Mouse (Mus musculus) embryonic fibroblast, embryonic 13.5 days (primary cell): ENCODE measurements around the gene Scrn2. TPM values are rescaled to one million over a fixed set of nuclear protein-coding genes. Genes with fewer than 3 reads are reported as not detected.

Source experiments
- H3K27ac ChIP-seq: 2 replicates; pipeline ENCODE4 v1.5.1; 2012; ENCODE audit warnings: low read length, control low read depth, inconsistent platforms; ENCODE audit not compliant: insufficient read depth
- H3K4me1 ChIP-seq: 2 replicates; pipeline ENCODE4 v1.6.1; 2011; ENCODE audit warnings: low read length; ENCODE audit not compliant: control insufficient read depth, insufficient read depth
- H3K4me3 ChIP-seq: 2 replicates; pipeline ENCODE4 v1.5.1; 2011; ENCODE audit warnings: mild to moderate bottlenecking, control low read depth, low read length; ENCODE audit not compliant: insufficient read depth
- CTCF ChIP-seq: IDR thresholded peaks from 2 replicates; pipeline ENCODE4 v1.5.1; 2011; ENCODE audit warnings: mild to moderate bottlenecking, control low read depth, low read length, moderate library complexity, borderline replicate concordance; ENCODE audit not compliant: insufficient read depth
- POLR2A ChIP-seq: IDR thresholded peaks from 2 replicates; pipeline ENCODE4 v1.6.1; 2011; ENCODE audit warnings: low read depth, mild to moderate bottlenecking, control low read depth, low read length, moderate library complexity
- polyA plus RNA-seq: library from polyadenylated mRNA; stranded (reverse); fragments of >200 nt; gene quantifications from 2 replicates; pipeline ENCODE4 v1.2.4, GENCODE M21; 2011; ENCODE audit warnings: low read depth; ENCODE audit not compliant: missing spikeins, insufficient read length

The Scrn2 gene
- polyA plus RNA-seq, 1 experiment = 9.7 TPM

DNA sequence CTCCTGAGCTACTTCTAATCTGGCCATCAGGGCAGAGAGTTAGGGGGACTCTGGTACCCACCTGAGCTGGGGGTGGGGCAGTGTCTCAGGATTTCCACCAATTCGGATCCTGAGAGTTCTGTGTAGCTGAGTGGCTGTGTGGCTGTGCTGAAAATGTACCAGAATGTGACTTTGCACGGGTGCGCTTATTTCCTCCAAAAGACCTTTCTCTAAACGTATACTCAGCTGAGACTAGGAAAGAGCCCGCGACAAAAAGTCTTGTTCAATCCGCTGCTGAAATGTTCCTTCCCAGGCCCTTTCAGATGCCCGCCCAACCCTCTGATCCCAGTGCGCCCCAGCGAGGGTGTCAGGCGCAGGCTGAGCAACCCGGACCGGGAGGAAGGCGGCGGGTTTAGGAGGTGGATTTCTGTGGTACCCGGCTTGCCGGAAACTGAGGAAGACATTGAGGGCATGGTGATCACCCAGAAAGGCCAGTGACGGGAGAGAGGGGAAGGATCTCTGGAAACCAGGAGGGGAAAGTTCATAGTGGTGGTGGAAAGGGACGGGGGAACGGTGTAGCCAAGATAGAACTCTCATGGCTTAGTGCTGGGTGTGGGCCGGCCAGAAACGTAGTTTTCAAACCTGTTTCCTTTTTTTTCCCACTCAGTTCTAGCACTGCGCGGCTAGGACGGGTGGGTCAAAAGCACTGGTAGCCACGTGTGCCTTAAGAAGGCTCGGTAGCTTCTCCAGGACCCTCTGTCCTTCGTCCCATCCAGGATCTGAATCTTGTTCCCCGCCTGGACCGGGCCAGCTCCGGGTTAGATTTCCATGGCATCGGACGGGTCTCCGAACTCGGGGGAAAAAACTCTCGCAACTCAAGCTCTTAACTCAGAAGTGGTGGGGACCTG is 11.8 kb upstream of the Scrn2 start:
- Histone ChIP-seq H3K4me3 (no peak overlapping the region), H3K27ac (no peak overlapping the region), H3K4me1 (no peaks in the 10 kb centered on the region)
- TF ChIP-seq POLR2A = no peak
- TF ChIP-seq CTCF = no peak

DNA sequence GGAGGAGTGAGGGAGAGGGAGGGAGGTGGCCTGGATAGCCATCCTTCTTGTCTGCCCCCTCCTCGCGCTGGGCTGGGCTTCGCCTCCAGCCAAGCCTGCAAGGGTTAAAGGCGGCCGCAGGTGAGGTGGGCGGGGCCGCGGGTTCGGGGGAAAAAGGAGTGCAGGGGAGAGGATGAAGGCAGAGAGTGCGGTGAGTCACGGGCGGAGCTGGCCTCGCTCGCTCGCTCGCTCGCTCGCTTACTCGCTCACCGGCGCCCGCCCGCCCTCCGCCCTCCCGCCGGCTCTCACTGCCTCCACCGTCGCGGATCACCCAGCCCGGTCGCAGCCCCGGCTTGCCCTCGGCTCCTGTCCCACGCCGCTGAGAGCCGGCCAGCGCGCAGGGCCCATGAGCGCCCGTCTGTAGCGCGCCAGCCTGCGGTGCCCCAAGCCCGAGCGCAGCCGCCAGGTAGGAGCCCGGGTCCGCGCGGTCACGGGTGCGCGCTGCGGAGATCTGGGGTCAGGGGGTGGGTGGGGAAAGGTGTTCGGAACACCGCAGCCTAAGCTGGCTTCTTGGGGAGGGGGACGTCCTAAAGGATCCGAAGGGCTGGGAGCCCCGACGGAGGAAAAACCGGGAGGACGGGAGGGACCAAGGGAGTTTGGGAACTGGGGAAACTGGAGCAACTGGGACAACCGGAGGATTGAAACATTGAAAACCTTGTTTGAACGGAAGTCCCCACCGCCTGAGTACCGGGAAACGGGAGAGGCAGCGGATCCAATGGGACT is 11.0 kb upstream of the Scrn2 start:
- Histone ChIP-seq H3K4me1 (no peaks in the 10 kb centered on the region), H3K27ac (no peak overlapping the region), H3K4me3 (peak overlapping the region; percentile 4; the same call in 1 of the 2 replicates)
- TF ChIP-seq POLR2A (no peak), CTCF (no peak)

DNA sequence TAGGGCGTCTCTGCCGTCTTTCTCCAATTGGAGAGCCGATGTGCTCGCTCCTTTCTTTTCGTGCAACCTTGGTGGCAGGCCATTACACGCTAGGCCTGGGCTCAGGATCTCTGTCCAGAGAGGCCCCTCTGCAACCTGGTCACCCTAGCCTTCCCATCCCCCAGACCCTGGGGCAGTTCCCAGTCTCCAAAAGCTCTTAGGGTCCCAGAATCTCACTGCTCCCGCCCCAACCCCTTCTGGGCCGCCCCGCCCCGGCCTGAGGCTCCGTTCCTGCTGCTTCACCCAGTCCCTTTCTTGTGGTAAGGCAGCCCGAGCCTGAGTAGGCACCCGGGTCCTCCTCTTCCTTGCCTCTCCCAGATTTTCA is 10.4 kb upstream of the Scrn2 start:
- TF ChIP-seq POLR2A (no peak), CTCF (no peak)
- H3K4me1 ChIP-seq = no peaks in the 10 kb centered on the region
- no peak overlapping the region for H3K4me3 ChIP-seq
- H3K27ac ChIP-seq = no peak overlapping the region

DNA sequence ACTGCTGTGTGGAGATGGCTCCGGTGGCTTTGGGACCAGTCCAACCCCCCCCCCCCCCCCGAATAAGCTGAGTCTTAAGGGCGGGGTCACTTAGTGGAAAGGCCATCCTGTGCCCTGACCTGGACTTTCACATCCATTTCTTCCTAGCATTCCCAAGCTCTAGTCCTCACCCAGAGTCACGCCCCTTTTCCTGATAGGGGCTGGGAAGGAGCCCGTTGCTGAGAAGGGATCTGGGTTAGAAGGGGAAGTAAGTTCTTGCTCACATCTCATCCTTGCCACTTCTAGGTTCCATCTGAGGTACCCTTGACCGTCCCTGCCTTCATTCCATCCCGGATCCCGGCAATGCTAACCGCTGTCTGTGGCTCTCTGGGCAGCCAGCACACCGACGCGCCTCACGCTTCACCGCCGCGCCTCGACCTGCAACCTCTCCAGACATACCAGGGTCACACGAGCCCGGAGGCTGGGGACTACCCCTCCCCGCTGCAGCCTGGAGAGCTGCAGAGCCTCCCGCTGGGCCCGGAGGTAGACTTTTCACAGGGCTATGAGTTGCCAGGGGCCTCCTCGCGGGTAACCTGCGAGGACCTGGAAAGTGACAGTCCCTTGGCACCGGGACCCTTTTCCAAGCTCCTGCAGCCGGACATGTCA is 8.5 kb upstream of the Scrn2 start:
- TF ChIP-seq POLR2A (no peak), CTCF (no peak)
- H3K4me3 ChIP-seq = no peak overlapping the region
- H3K4me1 ChIP-seq = peaks cover 5% of the 10 kb centered on the region; the same call in 1 of the 2 replicates
- no peak overlapping the region for H3K27ac ChIP-seq

DNA sequence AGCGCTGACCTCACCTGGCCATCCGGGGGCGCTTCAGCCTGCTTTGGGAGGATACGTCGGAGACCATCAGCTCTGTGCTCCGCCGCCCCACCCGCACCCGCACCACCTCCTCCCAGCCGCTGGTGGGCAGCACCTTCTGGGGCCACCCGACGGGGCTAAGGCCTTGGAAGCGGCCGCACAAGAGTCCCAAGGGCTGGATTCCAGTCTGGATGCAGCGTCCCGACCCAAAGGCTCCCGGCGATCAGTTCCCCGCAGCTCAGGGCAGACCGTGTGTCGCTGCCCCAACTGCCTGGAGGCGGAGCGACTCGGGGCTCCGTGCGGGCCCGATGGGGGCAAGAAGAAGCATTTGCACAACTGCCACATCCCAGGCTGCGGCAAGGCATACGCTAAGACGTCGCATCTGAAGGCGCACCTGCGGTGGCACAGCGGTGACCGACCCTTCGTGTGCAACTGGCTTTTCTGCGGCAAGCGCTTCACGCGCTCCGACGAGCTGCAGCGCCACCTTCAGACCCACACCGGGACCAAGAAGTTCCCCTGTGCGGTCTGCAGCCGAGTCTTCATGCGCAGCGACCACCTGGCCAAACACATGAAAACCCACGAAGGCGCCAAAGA is 7.8 kb upstream of the Scrn2 start:
- no peak for TF ChIP-seq POLR2A
- TF ChIP-seq CTCF = peak; percentile 65
- peaks cover 5% of the 10 kb centered on the region; the same call in 1 of the 2 replicates for H3K4me1 ChIP-seq
- H3K4me3 ChIP-seq = peak overlapping the region; percentile 50
- no peak overlapping the region for H3K27ac ChIP-seq

DNA sequence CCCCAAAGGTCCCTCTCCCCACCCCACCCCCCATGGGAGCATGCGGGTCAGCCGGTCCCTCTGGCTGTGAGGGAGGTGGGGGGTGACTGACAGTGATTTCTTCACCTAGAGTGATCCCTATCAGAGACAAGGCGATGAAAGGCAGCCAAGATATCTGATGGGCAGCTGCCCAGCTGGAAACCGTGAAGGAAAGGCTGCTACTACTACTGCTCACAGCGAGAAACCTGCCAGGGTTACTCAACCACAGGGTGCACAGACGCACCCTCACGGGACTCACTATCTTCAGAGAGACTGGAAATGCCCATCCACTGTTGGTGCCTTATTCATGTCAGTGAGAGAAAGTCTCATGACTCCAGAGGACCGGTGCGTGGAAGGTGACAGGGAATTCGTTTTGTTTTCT is 4.8 kb upstream of the Scrn2 start:
- Histone ChIP-seq H3K27ac (peak overlapping the region; percentile 99; the same call in 1 of the 2 replicates), H3K4me3 (no peak overlapping the region)
- no peak for TF ChIP-seq CTCF
- TF ChIP-seq POLR2A = peak; percentile 40; the same call in 1 of the 2 replicates

DNA sequence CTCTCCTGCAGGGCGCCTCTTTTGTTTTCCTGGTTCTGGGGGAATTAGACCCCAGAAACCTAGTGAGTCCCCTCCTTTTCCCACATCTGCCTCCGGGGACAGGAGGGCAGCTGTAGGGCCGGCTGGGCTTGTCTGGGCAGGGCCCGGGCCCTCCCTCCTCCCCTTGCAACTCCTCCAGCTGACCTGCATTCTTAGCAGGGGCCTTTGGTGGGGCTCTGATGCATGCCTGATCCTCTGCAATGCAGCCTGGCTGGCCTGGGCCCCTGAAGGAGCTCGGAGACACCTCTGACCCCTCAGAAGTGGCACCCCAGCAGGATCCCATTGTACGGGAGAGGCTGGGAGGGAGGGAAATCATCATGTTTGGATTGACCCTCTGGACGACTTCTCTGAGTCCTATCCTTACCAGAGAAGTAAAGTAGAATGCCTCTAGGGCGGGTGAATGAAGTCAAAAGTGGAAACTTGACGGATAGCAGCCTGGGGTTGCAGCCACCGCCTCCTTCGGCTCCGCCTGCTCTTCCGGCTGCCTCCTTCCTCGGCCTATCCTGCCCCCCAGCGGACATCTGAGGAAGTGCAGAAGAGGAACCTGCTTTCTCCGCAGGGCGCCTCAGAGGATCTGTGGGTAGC is 3.9 kb upstream of the Scrn2 start:
- H3K4me1 ChIP-seq = peaks cover 5% of the 10 kb centered on the region; the same call in 1 of the 2 replicates
- TF ChIP-seq POLR2A (peak; percentile 81), CTCF (peak; percentile 81)
- peak overlapping the region; percentile 40 for H3K4me3 ChIP-seq
- peak overlapping the region; percentile 99 for H3K27ac ChIP-seq

More for the DNA sequence above, 4.8 kb upstream of the Scrn2 start:
- peaks cover 5% of the 10 kb centered on the region; the same call in 1 of the 2 replicates for H3K4me1 ChIP-seq

DNA sequence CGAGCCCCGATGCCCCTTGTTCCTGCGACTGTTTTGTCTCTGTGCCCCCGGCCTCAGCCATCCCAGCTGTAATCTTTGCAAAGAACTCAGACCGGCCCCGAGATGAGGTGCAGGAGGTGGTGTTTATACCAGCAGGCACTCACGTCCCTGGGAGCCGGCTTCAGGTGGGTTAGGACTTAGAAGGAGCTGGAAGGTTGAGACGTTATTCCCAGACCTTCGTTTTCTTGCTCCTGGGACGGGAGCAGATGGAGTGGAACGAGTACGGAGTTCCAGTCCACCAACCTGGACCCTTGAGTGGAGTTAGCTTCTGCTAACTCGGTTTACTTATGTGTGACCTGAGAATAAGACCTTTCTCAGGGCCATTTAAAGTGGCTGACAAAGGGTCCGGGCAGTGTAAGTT is 688 bp downstream of the Scrn2 start:
- TF ChIP-seq CTCF (no peak), POLR2A (no peak)
- Histone ChIP-seq H3K4me1 (no peaks in the 10 kb centered on the region), H3K27ac (no peak overlapping the region), H3K4me3 (peak overlapping the region; percentile 64)

DNA sequence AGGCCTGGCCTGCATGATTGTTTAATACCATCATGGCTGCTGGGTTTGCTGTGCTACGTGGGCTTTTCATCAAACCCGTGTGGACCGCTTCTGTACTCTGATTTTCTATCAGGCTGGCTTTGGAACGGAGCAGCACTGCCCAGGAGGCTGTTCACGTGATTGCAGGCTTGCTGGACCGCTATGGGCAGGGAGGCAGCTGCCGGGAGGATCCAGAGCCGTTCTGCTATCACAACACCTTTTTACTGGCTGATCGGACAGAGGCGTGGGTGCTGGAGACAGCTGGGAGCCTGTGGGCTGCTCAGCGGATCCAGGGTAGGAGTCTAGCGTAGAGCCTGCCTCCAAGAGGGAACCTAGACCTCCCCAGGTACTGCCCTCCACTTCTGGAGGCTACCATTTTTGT is 2.2 kb downstream of the Scrn2 start:
- Histone ChIP-seq H3K27ac (no peak overlapping the region), H3K4me3 (no peak overlapping the region), H3K4me1 (no peaks in the 10 kb centered on the region)
- TF ChIP-seq CTCF (no peak), POLR2A (no peak)
